Mouse (Mus musculus) neutrophil, adult 5-6 weeks (primary cell): ENCODE data around the gene Kat7. TPM values are rescaled to one million over a fixed set of nuclear protein-coding genes. Genes with fewer than 3 reads are reported as not detected.

ENCODE experiments used
- ATAC-seq: fragments of 151-379, 151-347 bp; 2 replicates; pipeline ENCODE4 v1.8.0; 2017; ENCODE audit warnings: mild to moderate bottlenecking, moderate TSS enrichment; ENCODE audit not compliant: insufficient number of reproducible peaks, poor library complexity, low FRiP score, severe bottlenecking; ENCODE audit errors: extremely low read depth
- total RNA-seq: library from RNA; stranded (forward); fragments of 200-1000 nt; gene quantifications from 2 replicates; pipeline ENCODE4 v1.2.3, GENCODE M21; 2017

The Kat7 gene
- total RNA-seq, 1 experiment from 2014 or later, result 69.5 TPM

DNA sequence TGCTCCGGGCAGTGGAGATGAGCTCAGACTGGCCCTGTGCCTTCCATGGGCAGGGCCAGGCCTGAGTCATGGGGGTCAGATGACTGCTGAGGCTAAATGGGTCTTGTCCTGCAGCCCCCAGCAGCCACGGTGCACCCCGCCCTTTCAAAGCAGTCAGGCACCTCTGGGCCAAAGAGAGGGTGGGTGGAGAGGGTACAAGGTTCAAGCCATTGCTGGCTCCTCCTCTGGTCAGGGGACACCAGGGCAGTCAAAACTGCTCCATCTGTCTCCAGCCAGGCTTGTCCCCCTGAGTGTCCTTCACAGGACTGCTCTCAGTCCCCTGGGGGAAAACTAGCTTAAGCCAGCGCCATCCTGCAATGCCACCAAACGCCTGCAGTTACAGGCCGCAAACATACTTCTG lies 57.9 kb downstream of the Kat7 start:
- no peak for ATAC-seq

- peak; percentile 68 for ATAC-seq
Measured at GRCm38 (mm10) chr11:95251295-95251694, 58.8 kb downstream of the Kat7 start.

- no peak for ATAC-seq
Measured at GRCm38 (mm10) chr11:95250110-95250509, 59.9 kb downstream of the Kat7 start.

DNA sequence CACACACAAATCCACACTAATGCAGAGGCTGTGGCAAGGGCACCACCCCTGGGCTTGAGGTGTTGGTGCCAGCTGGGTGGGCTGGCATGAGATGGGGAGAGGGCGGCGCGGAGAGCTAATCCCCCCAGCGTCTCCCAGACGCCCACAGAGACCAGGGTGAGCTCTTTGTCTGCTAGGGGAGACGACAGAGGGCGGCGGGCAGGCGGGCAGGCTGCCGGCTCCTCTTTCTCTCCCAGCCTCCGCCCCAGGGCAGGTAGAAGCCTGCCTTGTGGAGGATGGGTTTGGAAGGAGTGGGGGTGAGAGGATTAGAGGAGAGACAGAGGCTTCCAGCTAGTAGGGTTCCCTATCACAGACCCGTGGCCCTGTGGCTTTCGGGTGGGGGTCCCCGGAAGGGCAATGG lies 63.0 kb downstream of the Kat7 start:
- no peak for ATAC-seq

DNA sequence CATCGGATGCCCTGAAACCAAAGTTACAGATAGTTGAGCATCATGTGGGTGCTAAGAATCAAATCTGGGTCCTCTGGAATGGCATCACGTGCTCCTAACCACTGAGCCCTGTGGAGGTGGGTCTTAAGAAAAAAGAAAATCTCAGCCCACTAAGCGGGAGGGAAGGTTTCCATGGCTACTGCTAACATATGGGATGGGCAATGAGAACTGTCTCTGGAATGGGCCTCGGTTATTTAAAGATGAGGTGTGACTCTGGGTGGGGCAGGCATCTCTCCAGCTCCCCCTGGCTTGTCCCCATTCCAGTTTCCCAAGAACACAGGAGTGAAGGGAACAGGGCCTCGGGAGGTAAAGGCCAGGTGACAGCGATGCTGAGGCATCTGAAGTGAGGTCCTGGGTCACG lies 64.6 kb downstream of the Kat7 start:
- ATAC-seq, result no peak

GRCm38 (mm10) chr11:95242653-95243052 lies 67.4 kb downstream of the Kat7 start:
- ATAC-seq, result no peak

DNA sequence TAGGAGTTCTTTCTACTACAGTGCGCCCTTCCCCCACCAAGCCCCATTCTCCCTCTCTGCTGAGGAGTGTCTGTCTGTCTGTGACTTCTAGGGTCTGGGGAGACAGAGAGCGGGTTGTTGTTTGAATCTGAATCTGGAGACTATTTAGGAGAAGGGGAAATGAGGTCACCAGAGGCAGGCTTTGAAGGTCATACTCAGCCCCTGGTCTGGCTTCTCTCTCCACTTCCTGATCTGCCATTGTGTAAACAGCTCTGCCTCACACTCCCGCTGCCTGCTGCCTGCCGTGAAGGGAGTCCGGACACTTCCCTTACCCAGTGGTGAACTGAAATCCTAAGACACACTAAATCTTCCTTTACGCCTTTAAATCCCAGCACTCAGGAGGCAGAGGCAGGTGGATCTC lies 71.6 kb downstream of the Kat7 start:
- ATAC-seq, result no peak

GRCm38 (mm10) chr11:95232329-95232696 lies 77.7 kb downstream of the Kat7 start:
- ATAC-seq, result no peak

GRCm38 (mm10) chr11:95231688-95232328 lies 78.2 kb downstream of the Kat7 start:
- peak; percentile 46; the same call in 1 of the 2 replicates for ATAC-seq

- no peak for ATAC-seq
Measured at GRCm38 (mm10) chr11:95227467-95227866, 82.6 kb downstream of the Kat7 start.

DNA sequence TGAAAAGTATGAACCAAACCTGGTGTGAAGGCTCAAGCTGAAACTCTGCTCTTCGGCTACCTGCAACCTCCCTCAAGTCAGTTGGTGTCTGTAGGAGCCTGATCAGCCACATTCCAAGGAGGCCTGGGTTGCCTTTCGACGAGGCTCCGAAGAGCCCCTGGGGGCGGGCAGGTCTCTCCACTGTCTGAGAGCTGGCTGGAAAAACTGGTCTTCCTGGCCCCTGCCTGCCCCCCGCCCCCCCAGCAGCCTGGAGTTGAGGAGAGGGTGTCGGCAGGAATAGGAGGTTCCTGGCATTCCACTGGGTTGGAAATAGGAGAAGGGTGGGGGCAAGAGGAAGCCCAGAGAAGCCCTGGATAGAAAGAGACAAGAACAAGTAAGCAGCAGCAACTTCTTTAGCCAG lies 84.6 kb downstream of the Kat7 start:
- no peak for ATAC-seq

Other genes starting within 250 kb of the Kat7 start
- 0.23 and 1.2 TPM in 2 replicates for gene Itga3, start 233.4 kb downstream of the Kat7 start, total RNA-seq
- not detected in 2 replicates for gene Dlx3, start 190.1 kb downstream of the Kat7 start, total RNA-seq
- gene Dlx4, start 164.0 kb downstream of the Kat7 start, total RNA-seq, result not detected in 2 replicates
- gene Tac4, start 48.7 kb downstream of the Kat7 start, total RNA-seq, result 0.86 TPM in 1 of 2 replicates, not detected in the other
- 45.7 and 48.7 TPM in 2 replicates for gene Fam117a, start 26.8 kb upstream of the Kat7 start, total RNA-seq
- gene Slc35b1, start 74.4 kb upstream of the Kat7 start, total RNA-seq, result 29.1 and 35.5 TPM in 2 replicates
- gene Spop, start 103.8 kb upstream of the Kat7 start, total RNA-seq, result 89.4 and 104 TPM in 2 replicates
- not detected in 2 replicates for gene Nxph3, start 204.3 kb upstream of the Kat7 start, total RNA-seq